Mouse (Mus musculus): ENCODE results near the gene Kcna4. TPM values are rescaled to one million over a fixed set of nuclear protein-coding genes. Genes with fewer than 3 reads are reported as not detected.

The Kcna4 gene
- 1.1 and 1.2 TPM in 2 replicates for polyA plus RNA-seq (2015; fragmentation: Nextera tagmentation; extraction: Ambion mirVana)

DNA sequence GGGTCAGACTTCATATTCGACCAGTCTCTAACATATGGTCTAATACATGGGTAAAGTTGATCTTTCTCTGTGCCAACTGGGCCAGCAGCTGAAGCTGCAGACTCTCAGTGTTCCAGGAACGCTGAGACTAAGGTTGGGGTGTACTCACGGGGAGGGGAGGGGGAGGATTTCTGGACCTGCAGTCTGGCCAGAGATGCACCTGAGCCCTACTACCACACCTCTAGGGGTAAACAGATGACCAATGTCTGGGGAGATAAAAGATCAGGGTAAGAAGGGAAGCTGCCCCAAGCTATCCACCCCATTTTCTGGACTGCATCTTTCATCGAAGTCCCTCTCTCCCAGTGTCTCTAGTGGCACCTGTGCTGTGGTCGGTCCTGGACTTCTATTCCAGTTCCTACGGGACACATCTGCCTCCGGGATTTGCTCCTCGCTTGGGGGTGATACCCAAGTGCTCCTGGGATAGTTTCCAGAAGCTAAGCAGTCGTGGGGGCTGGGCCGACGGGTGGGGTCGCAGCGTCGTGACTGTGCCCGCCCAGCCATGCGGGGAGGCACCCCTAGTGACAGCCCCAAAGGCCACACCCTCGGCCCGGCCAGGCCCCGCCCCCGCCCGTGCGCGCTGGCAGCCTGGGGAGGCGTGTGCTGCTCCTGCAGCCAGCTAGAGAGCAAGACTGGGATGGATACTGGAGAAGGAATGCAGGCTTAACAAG, at the start of gene Kcna4:
Gene Kcna4, plus strand, starts transcription at position 650 of the 707 bp plus-strand sequence.
- Histone ChIP-seq H3K36me3 (no peaks in the 10 kb centered on the region), H3K27me3 (peaks cover 59% of the 10 kb centered on the region), H3K9me3 (no peaks in the 10 kb centered on the region), H3K4me3 (peak within 1 kb of the TSS; percentile 43), H3K4me1 (peaks cover 12% of the 10 kb centered on the region), H3K4me2 (replicated peaks) (peak within 1 kb of the TSS; percentile 82), H3K9ac (peak within 1 kb of the TSS; percentile 40; the same call in 1 of the 2 replicates), H3K27ac (no peak within 1 kb of the TSS)
- 6% methylated on average over 24 of the region's 24 CpGs for WGBS
- peak; percentile 96 for ATAC-seq (ENCODE audit: low FRiP score, low read depth)

DNA sequence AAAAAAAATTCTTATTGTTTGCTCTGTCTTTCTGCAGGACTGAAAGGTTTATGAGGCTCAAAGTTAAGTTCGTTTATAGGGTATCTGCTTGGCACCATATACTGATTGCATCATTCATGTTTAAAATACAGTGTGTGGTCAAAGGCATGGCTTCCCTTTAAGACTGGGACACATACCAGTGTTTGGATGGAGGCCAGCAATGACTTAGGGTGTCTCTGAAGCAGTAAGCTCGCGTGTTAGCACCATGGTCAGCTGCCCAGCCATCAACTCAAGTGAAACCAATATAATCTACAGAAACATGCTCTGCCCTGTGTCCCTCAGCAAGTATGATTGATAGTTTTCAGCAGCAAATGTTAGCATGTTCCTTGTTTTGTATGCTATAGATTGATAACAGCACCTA, 32.3 kb upstream of the Kcna4 start:
- H3K9ac ChIP-seq, result no peak overlapping the region
- H3K27ac ChIP-seq, result no peak overlapping the region
- WGBS, result 72% methylated on average over 3 of the region's 3 CpGs
- H3K4me3 ChIP-seq, result no peak overlapping the region
- H3K4me1 ChIP-seq, result no peaks in the 10 kb centered on the region
- H3K4me2 ChIP-seq (replicated peaks), result no peak overlapping the region
- H3K9me3 ChIP-seq, result no peaks in the 10 kb centered on the region
- no peak for ATAC-seq (ENCODE audit: low FRiP score, low read depth)
- H3K36me3 ChIP-seq, result no peaks in the 10 kb centered on the region
- H3K27me3 ChIP-seq, result no peaks in the 10 kb centered on the region

DNA sequence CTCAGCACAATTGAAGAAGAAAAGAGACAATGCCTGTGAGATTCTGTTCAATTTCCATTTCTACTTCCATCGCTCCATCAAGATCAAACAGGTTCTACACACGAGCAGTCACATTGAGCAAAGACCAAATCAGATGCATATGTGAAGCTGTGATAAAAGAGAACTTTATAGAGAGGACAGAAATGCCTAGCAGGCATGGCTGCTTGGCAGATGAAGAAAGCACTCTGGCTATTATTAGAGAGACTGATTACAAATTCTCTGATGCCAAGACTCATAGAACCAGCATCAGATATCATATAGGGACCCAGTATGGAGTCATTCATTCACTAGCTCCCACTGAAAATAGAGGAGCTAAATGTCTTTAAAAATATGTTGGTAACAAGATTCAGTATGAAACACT, 24.2 kb upstream of the Kcna4 start:
- ATAC-seq (ENCODE audit: low FRiP score, low read depth), result peak; percentile 57; the same call in 1 of the 2 replicates
- H3K27me3 ChIP-seq, result no peaks in the 10 kb centered on the region
- no peaks in the 10 kb centered on the region for H3K9me3 ChIP-seq
- H3K36me3 ChIP-seq, result no peaks in the 10 kb centered on the region
- H3K4me2 ChIP-seq (replicated peaks), result no peak overlapping the region
- H3K9ac ChIP-seq, result no peak overlapping the region
- H3K4me3 ChIP-seq, result no peak overlapping the region
- no peak overlapping the region for H3K27ac ChIP-seq
- WGBS, result 39% methylated on average over 2 of the region's 2 CpGs
- no peaks in the 10 kb centered on the region for H3K4me1 ChIP-seq

DNA sequence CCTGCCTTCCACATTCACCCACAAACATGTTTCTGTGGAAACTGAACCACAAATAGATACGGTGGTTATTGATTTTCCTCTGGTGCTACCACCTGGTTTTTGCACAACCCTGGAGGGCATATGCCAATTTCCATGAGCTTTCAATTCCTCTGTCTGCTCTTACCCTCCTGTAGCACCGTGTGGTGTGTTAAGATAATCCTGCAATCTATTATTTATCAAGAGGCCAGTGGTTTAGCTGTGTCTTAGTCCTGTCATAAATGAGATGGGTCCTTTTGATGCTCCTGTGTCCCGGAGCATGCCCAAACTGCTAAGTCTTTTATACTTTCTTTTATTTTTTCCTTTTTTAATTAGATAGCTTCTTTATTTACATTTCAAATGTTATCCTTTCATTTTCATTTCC, 20.4 kb upstream of the Kcna4 start:
- no peak overlapping the region for H3K9ac ChIP-seq
- no peaks in the 10 kb centered on the region for H3K4me1 ChIP-seq
- no peaks in the 10 kb centered on the region for H3K9me3 ChIP-seq
- no peaks in the 10 kb centered on the region for H3K36me3 ChIP-seq
- ATAC-seq (ENCODE audit: low FRiP score, low read depth), result no peak
- no peak overlapping the region for H3K4me3 ChIP-seq
- H3K4me2 ChIP-seq (replicated peaks), result no peak overlapping the region
- WGBS, result 84% methylated on average over 3 of the region's 3 CpGs
- H3K27ac ChIP-seq, result no peak overlapping the region
- no peaks in the 10 kb centered on the region for H3K27me3 ChIP-seq

DNA sequence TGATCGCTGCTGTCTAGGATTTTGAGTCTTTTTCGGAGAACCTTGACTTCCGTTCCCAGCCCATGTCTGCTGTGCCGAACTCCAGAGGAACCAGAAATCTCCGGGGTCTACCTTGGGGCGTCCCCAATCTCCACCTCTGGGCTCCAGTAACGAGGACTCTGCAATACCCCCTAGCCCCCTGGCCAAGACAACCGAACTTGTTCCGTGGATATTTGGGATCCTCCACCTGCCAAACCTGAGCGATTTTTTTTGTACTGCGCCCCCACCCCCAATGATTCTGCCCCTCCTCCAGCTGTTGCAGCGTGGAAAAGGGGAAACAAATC, 219 bp downstream of the Kcna4 start:
- H3K27me3 ChIP-seq, result peaks cover 59% of the 10 kb centered on the region
- peaks cover 12% of the 10 kb centered on the region for H3K4me1 ChIP-seq
- H3K9me3 ChIP-seq, result no peaks in the 10 kb centered on the region
- no peaks in the 10 kb centered on the region for H3K36me3 ChIP-seq
- peak overlapping the region; percentile 82 for H3K4me2 ChIP-seq (replicated peaks)
- H3K9ac ChIP-seq, result peak overlapping the region; percentile 40; the same call in 1 of the 2 replicates
- ATAC-seq (ENCODE audit: low FRiP score, low read depth), result no peak; the same call in 1 of the 2 replicates
- H3K4me3 ChIP-seq, result peak overlapping the region; percentile 43
- under 1% methylated on average over 12 of the region's 12 CpGs for WGBS
- H3K27ac ChIP-seq, result no peak overlapping the region

DNA sequence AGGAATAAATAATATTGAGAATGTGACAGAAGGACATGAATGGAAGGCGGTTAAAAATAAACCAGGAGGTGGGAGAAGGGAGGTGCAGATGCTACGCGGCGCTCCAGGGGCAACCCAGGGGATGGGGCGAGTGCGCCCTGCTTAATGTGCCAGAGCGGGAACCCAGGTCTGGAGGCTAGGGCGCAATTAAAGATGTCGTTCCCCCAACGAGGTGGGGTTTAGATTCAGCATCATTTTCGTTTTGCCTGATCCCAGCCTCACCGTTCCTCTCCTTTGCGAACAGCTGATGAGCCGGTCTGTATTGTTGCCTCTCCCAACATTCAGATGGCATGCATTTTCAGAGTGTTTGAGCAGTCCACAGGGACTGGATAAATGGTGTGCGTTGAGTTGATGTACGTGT, 703 bp downstream of the Kcna4 start:
- peaks cover 59% of the 10 kb centered on the region for H3K27me3 ChIP-seq
- no peaks in the 10 kb centered on the region for H3K9me3 ChIP-seq
- H3K27ac ChIP-seq, result no peak overlapping the region
- H3K36me3 ChIP-seq, result no peaks in the 10 kb centered on the region
- peaks cover 12% of the 10 kb centered on the region for H3K4me1 ChIP-seq
- H3K9ac ChIP-seq, result no peak overlapping the region
- WGBS, result 3% methylated on average over 16 of the region's 16 CpGs
- H3K4me2 ChIP-seq (replicated peaks), result peak overlapping the region; percentile 82
- ATAC-seq (ENCODE audit: low FRiP score, low read depth), result no peak
- peak overlapping the region; percentile 43 for H3K4me3 ChIP-seq

DNA sequence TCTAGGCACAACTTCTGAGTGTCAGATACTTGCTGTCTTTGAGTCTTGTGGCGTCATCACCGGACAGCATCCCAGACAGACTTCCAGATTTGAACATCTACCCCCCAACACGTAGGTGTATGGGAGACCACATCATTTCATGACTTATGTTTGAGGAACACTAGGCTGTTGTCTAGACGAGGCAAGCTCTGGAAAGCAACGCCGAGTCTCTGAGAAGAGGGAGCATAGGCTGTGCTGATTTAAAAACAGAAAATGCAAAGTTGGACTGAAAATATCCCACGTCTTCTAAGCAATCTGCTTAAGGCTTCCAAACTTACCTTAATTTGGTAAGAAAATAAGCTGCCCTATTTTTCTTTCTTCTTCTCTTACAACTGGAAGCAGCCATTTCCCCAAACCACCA, 4.1 kb downstream of the Kcna4 start:
- ATAC-seq (ENCODE audit: low FRiP score, low read depth), result no peak
- no peaks in the 10 kb centered on the region for H3K36me3 ChIP-seq
- no peaks in the 10 kb centered on the region for H3K9me3 ChIP-seq
- no peak overlapping the region for H3K27ac ChIP-seq
- H3K9ac ChIP-seq, result no peak overlapping the region
- H3K4me2 ChIP-seq (replicated peaks), result no peak overlapping the region
- H3K27me3 ChIP-seq, result peaks cover 45% of the 10 kb centered on the region
- peaks cover 12% of the 10 kb centered on the region for H3K4me1 ChIP-seq
- H3K4me3 ChIP-seq, result no peak overlapping the region
- WGBS, result 91% methylated on average over 7 of the region's 7 CpGs

DNA sequence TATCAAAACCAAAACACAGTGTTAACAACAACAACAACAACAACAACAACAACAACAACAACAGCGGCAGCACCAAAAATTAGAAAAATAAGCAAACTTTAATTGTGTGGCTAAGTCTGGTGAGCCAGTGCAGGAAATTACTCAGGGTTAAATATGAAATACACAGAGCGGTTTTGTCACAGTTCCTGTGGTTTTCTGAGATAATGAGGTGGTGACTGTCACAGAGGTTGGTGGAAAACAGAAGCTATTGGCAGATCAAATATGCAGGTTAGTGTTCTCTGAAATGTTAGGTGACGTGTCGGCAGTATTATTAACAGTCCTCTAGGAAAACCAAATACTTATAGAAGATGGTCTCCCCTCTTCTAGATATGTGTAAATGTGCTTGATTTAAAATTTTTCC, 11.4 kb downstream of the Kcna4 start:
- no peak overlapping the region for H3K4me2 ChIP-seq (replicated peaks)
- no peak overlapping the region for H3K27ac ChIP-seq
- 85% methylated on average over 4 of the region's 4 CpGs for WGBS
- H3K4me1 ChIP-seq, result no peaks in the 10 kb centered on the region
- no peak overlapping the region for H3K4me3 ChIP-seq
- no peaks in the 10 kb centered on the region for H3K36me3 ChIP-seq
- ATAC-seq (ENCODE audit: low FRiP score, low read depth), result no peak
- no peak overlapping the region for H3K9ac ChIP-seq
- no peaks in the 10 kb centered on the region for H3K27me3 ChIP-seq
- H3K9me3 ChIP-seq, result no peaks in the 10 kb centered on the region

GRCm38 (mm10) chr2:107304707-107305106, 14.3 kb downstream of the Kcna4 start:
- Histone ChIP-seq H3K4me2 (replicated peaks) (no peak overlapping the region), H3K4me3 (no peak overlapping the region), H3K27me3 (no peaks in the 10 kb centered on the region), H3K9me3 (no peaks in the 10 kb centered on the region), H3K27ac (no peak overlapping the region), H3K36me3 (no peaks in the 10 kb centered on the region), H3K9ac (no peak overlapping the region), H3K4me1 (no peaks in the 10 kb centered on the region)
- ATAC-seq (ENCODE audit: low FRiP score, low read depth), result no peak
- 81% methylated on average over 3 of the region's 3 CpGs for WGBS

DNA sequence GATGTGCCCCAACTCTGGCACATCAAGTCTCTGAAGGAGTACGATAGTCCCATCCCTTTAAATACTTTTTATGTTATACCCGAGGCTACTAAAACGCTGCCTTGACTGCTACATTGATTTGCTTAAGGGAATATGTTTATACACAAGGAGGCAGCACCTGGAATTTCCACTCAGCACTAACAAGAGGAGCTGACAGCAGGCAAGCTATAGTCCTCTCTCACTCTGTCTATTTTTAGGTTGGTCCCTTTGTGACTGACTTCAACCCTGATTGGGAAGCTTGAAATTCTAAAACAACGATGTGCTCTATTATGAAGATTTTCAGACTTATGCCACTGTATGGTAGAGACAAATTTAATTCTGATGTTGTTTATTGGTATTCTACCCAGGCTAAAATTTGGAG, 15.6 kb downstream of the Kcna4 start:
- no peak overlapping the region for H3K27ac ChIP-seq
- no peak overlapping the region for H3K9ac ChIP-seq
- 70% methylated on average over 4 of the region's 4 CpGs for WGBS
- no peak overlapping the region for H3K4me2 ChIP-seq (replicated peaks)
- ATAC-seq (ENCODE audit: low FRiP score, low read depth), result no peak
- no peaks in the 10 kb centered on the region for H3K36me3 ChIP-seq
- H3K4me1 ChIP-seq, result no peaks in the 10 kb centered on the region
- no peaks in the 10 kb centered on the region for H3K27me3 ChIP-seq
- no peaks in the 10 kb centered on the region for H3K9me3 ChIP-seq
- no peak overlapping the region for H3K4me3 ChIP-seq

DNA sequence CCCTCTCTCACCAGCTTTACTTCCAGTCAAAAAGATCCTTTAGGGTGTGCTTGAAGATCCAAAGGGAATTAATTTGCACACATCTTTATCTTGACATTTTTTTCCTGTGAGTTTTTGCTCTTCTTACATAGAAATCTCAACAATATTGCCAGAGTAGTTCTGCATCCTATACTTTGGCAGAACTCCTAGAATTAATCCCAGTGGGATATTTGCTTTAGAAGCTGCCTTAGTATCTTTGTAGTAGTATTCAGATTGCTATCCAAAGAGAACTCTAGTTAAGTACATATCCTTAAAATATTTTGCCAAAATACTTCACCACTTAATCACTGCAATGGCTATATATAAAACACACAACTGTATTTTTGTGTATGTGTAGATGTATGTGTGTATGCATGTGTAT, 28.2 kb downstream of the Kcna4 start:
- no peaks in the 10 kb centered on the region for H3K9me3 ChIP-seq
- H3K36me3 ChIP-seq, result no peaks in the 10 kb centered on the region
- no peak overlapping the region for H3K9ac ChIP-seq
- H3K4me1 ChIP-seq, result no peaks in the 10 kb centered on the region
- no peaks in the 10 kb centered on the region for H3K27me3 ChIP-seq
- H3K4me2 ChIP-seq (replicated peaks), result no peak overlapping the region
- no peak overlapping the region for H3K4me3 ChIP-seq
- no peak for ATAC-seq (ENCODE audit: low FRiP score, low read depth)
- no peak overlapping the region for H3K27ac ChIP-seq

- ATAC-seq (ENCODE audit: low FRiP score, low read depth), result no peak
- Histone ChIP-seq H3K36me3 (no peaks in the 10 kb centered on the region), H3K4me3 (no peak overlapping the region), H3K4me2 (replicated peaks) (no peak overlapping the region), H3K27ac (no peak overlapping the region), H3K4me1 (no peaks in the 10 kb centered on the region), H3K27me3 (no peaks in the 10 kb centered on the region), H3K9me3 (no peaks in the 10 kb centered on the region), H3K9ac (no peak overlapping the region)
- WGBS, result 82% methylated on average over 4 of the region's 4 CpGs
Observed at GRCm38 (mm10) chr2:107321596-107322226, 31.3 kb downstream of the Kcna4 start.

DNA sequence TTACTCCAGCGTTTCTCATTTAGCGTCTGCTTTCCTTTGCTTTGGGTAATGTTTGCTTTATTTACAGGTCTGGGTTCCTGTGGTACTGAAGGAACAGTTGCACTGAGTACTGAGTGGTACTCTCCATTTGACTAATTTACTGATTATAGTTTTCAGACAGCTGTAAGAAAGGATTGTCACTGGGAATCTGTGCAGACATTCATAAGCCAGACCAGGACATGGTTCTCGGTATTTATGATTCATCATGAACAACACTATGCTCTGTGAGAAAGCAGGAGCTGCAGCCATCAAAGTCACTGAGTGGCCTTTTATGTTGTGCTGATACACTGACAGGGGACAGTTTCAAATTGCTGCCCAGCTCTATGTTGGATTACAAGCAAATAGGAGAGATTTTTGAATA, 33.7 kb downstream of the Kcna4 start:
- Histone ChIP-seq H3K27ac (no peak overlapping the region), H3K36me3 (no peaks in the 10 kb centered on the region), H3K4me3 (no peak overlapping the region), H3K27me3 (no peaks in the 10 kb centered on the region), H3K4me2 (replicated peaks) (no peak overlapping the region), H3K9me3 (no peaks in the 10 kb centered on the region), H3K9ac (no peak overlapping the region), H3K4me1 (no peaks in the 10 kb centered on the region)
- WGBS, result 81% methylated on average over 3 of the region's 3 CpGs
- no peak for ATAC-seq (ENCODE audit: low FRiP score, low read depth)

All from limb, embryonic 13.5 days (tissue).